Mouse (Mus musculus) ES-E14 (cell line): ENCODE measurements around the gene Acly. TPM values are rescaled to one million over a fixed set of nuclear protein-coding genes. Genes with fewer than 3 reads are reported as not detected.
"Not testable (repeated sequence)": the region's sequence is repeated elsewhere in the genome, so short reads cannot be mapped to it uniquely, and the experiment has no call there.

Experiments used
- DNase-seq: peaks from one replicate; pipeline ENCODE4 v3.0.0-alpha.2; 2013; ENCODE audit warnings: low read depth, low spot score
- H3K27ac ChIP-seq: 2 replicates; pipeline ENCODE4 v1.5.1; 2012; ENCODE audit warnings: low read depth, mild to moderate bottlenecking, low read length, moderate library complexity, mixed read lengths; ENCODE audit not compliant: poor library complexity, insufficient read depth, severe bottlenecking
- H3K36me3 ChIP-seq: 2 replicates; pipeline ENCODE4 v1.6.1; 2012; ENCODE audit warnings: mild to moderate bottlenecking, low read length, moderate library complexity, mixed read lengths; ENCODE audit not compliant: control insufficient read depth, poor library complexity, insufficient read depth, severe bottlenecking
- H3K4me1 ChIP-seq, 2 experiments: fragments of 150-350 bp in 1 of 2; sonication (generic) in 1 of 2; 2 replicates each; pipeline ENCODE4 v1.6.1; 2012; ENCODE audit warnings: low read length in 2 of 2, mild to moderate bottlenecking in 1 of 2, mixed read lengths in 1 of 2; ENCODE audit not compliant: control insufficient read depth in 2 of 2, insufficient read depth in 2 of 2, poor library complexity in 1 of 2
- H3K4me3 ChIP-seq, 2 experiments: fragments of 150-350 bp in 1 of 2; sonication (generic) in 1 of 2; 2 replicates each; pipeline ENCODE4 v1.5.1; 2012; ENCODE audit warnings: low read length in 2 of 2, low read depth in 1 of 2, mild to moderate bottlenecking in 1 of 2, mixed read lengths in 1 of 2; ENCODE audit not compliant: insufficient read depth in 1 of 2, poor library complexity in 1 of 2, severe bottlenecking in 1 of 2
- H3K9ac ChIP-seq: 2 replicates; pipeline ENCODE4 v1.6.1; 2012; ENCODE audit warnings: low read depth, mild to moderate bottlenecking, low read length, mixed read lengths; ENCODE audit not compliant: poor library complexity, insufficient read depth, severe bottlenecking
- H3K9me3 ChIP-seq: fragments of 150-350 bp; sonication (generic); 2 replicates; pipeline ENCODE4 v1.6.1; 2012; ENCODE audit warnings: low read depth, mild to moderate bottlenecking, low read length; ENCODE audit not compliant: control insufficient read depth, insufficient read depth
- CHD2 ChIP-seq: IDR thresholded peaks from 2 replicates; pipeline ENCODE4 v1.6.1; 2014; ENCODE audit warnings: mild to moderate bottlenecking, low read depth, low read length, inconsistent platforms
- HCFC1 ChIP-seq: IDR thresholded peaks from 2 replicates; pipeline ENCODE4 v1.6.1; 2012; ENCODE audit warnings: low read length, inconsistent platforms, borderline replicate concordance; ENCODE audit not compliant: insufficient read depth
- MAFK ChIP-seq: IDR thresholded peaks from 2 replicates; pipeline ENCODE4 v1.6.1; 2014; ENCODE audit warnings: mild to moderate bottlenecking, low read depth, low read length, inconsistent platforms; ENCODE audit not compliant: insufficient read depth
- ZC3H11A ChIP-seq: IDR thresholded peaks from 2 replicates; pipeline ENCODE4 v1.6.1; 2012; ENCODE audit warnings: low read depth, mild to moderate bottlenecking, inconsistent platforms, low read length, borderline replicate concordance
- ZNF384 ChIP-seq: IDR thresholded peaks from 2 replicates; pipeline ENCODE4 v1.6.1; 2012; ENCODE audit warnings: low read depth, low read length, inconsistent platforms
- in situ Hi-C, 2 experiments: fragments of 600-800 bp; cut with MboI; formaldehyde crosslinking; loops; one replicate each; pipeline ENCODE4 v1.15.1; 2025; ENCODE audit warnings: low sequenced_read_pairs in 2 of 2, inconsistent platforms in 1 of 2; ENCODE audit not compliant: unreplicated experiment in 2 of 2
- total RNA-seq: library from RNA; depleted of rRNA; stranded (reverse); fragments of 300-350 nt; gene quantifications from 2 replicates; pipeline ENCODE4 v1.2.3, GENCODE M21; 2012

The Acly gene
- total RNA-seq, 1 experiment, result 209 TPM

DNA sequence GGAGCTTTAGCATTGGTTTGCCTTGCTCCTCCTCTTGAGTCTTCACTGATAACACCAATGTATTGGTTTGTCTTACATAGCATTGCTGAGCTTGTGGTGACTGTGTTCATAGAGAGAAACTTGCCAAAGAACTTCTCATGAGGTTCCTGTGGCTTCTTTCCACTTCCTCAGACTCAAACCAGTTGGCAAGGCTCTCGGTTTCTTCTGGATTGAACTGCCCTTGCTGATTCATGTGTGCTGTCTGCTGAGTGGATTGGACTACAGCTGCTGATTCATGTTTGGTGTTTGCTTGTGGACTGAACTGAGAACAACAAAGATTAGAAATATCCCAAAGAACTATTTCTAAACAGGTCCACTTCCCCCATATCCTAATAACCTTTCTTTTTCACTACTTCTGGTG is 8.2 kb upstream of the Acly start:
- in situ Hi-C loops, result no loop called here
- no peak overlapping the region for H3K9ac ChIP-seq
- H3K27ac ChIP-seq, result no peak overlapping the region
- no peak for DNase-seq
- H3K9me3 ChIP-seq, result no peaks in the 10 kb centered on the region
- no peak overlapping the region for H3K4me3 ChIP-seq
- H3K36me3 ChIP-seq, result no peaks in the 10 kb centered on the region
- H3K4me1 ChIP-seq, result peaks cover 0 to 9% of the 10 kb centered on the region in 2 experiments; a peak in 2 of 4 replicates
- TF ChIP-seq ZC3H11A (no peak), ZNF384 (no peak), MAFK (no peak), CHD2 (no peak), HCFC1 (no peak)

DNA sequence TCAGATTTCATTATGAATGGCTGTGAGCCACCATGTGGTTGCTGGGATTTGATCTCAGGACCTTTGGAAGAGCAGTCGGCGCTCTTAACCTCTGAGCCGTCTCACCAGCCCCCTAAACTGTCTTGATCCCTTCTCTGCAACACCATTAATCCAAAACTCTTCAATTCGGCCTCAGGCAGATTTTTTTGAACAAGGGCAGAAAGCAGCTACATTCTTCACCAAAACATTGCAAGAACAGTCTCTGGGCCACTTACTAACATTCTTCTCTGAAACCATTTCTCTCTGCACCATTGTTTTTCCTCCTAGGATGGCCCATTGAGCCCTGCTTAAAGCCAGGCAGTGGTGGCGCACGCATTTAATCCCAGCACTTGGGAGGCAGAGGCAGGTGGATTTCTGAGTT is 7.0 kb upstream of the Acly start:
- in situ Hi-C loops, H3K9me3 ChIP-seq, H3K4me1 ChIP-seq, H3K36me3 ChIP-seq, H3K27ac ChIP-seq, H3K4me3 ChIP-seq, DNase-seq, H3K9ac ChIP-seq: not testable (repeated sequence)

DNA sequence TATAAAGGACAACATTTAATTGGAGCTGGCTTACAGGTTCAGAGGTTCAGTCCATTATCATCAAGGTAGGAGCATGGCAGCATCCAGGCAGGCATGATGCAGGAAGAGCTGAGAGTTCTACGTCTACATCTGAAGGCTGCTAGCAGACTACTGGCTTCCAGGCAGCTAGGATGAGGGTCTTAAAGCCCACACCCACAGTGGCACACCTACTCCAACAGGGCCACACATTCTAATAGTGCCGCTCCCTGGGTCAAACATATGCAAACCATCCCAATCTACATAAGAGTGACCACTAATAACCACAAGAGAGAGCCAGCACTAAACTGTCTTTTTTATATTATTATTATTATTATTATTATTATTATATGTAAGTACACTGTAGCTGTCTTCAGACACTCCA is 6.6 kb upstream of the Acly start:
- DNase-seq, in situ Hi-C loops: not testable (repeated sequence)
- H3K27ac ChIP-seq, result peak overlapping the region; percentile 70; the same call in 1 of the 2 replicates

DNA sequence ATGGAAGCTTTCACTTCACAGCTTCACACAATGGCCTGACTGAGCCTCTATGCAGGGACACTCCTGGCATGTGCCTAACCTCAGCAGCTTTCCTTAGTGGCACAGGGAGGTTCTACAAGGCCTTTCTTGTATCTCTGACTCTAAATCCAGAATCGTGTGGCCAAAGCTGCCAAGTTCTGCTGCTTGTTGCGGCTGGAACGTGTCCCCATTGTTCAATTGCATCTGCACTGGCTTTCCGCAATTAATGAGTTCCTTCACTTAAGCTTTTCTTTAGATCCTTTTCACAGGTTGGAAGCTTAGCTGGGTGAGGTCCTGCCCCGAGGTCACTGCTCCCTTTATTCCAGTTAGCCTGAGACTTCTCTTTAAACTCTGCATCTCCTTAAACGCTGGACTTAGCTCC is 6.1 kb upstream of the Acly start:
- H3K9ac ChIP-seq, result peak overlapping the region; percentile 20; the same call in 1 of the 2 replicates
- in situ Hi-C loops, result no loop called here
- H3K4me1 ChIP-seq, result peaks cover 0 to 9% of the 10 kb centered on the region in 2 experiments; a peak in 2 of 4 replicates
- H3K36me3 ChIP-seq, result no peaks in the 10 kb centered on the region
- H3K27ac ChIP-seq, result peak overlapping the region; percentile 70; the same call in 1 of the 2 replicates
- DNase-seq, result no peak
- H3K4me3 ChIP-seq, result 0 out of 4 replicates have a peak overlapping the region, but pooled peaks of 1 of the 2 experiments have one; percentile 11
- TF ChIP-seq CHD2 (no peak), HCFC1 (no peak), ZNF384 (no peak), ZC3H11A (no peak), MAFK (no peak)
- no peaks in the 10 kb centered on the region for H3K9me3 ChIP-seq

More for the DNA sequence above, 6.6 kb upstream of the Acly start:
- H3K4me1 ChIP-seq, H3K4me3 ChIP-seq, H3K9ac ChIP-seq, H3K9me3 ChIP-seq, H3K36me3 ChIP-seq: not testable (repeated sequence)

DNA sequence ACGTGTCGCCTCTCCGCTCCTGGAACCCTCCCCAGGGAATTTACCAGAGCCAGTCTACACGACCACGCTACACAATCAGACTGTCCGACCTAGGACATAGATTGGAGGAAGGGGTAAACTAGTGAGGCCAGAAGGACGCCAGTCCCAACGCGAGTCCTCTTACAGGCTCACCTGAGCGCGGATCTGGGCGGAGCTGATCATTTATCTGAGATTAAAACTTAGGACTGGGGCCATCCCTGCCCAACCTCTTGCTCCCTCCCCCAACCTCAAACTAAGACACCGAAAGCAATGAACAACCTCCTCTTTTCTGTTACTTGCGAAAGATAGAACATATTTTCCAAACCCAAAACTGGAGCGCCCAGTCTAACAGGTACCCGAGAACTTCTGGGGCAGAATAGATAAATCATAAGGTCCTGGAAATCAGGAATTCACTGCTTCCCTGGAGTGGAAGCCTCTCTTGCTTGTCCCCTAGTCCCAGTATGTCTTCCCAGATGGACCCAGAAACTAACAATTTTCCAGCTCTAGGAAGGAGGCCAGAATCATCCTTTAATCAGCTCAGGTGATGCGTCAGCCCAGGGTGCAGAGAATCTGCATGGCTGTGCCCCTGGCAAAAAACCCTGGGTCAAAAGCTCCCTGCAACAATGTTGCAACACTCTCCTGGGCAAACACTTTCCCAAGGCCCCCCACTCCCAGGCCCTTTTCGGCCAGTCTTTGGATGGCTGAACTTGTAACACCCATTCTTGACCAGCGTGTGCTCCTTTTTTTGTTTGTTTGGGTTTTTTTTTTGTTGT is 770 bp upstream of the Acly start:
- no peak for DNase-seq
- TF ChIP-seq CHD2 (no peak), ZNF384 (no peak), MAFK (no peak), ZC3H11A (no peak), HCFC1 (no peak)
- Histone ChIP-seq H3K9ac (peak overlapping the region; percentile 53), H3K27ac (peak overlapping the region; percentile 65), H3K4me3 (peak overlapping the region; percentile 50 to 60), H3K36me3 (peaks cover 10% of the 10 kb centered on the region), H3K4me1 (peaks cover 3 to 15% of the 10 kb centered on the region in 2 experiments; a peak in 2 of 4 replicates), H3K9me3 (no peaks in the 10 kb centered on the region)
- in situ Hi-C loops, result no loop called here
